Mouse (Mus musculus): ENCODE results near the gene Gm3460.
"Not testable (repeated sequence)": the region's sequence is repeated elsewhere in the genome, so short reads cannot be mapped to it uniquely, and the experiment has no call there.

Gm3460 gene

GRCm38 (mm10) chr14:6622318-6622717 is at the start of gene Gm3460:
TSS of gene Gm3460 (minus strand) at chr14:6622418.
- DNase-seq (ENCODE audit: low spot score in 2 of 2) = not testable (repeated sequence)

- DNase-seq (ENCODE audit: low spot score in 2 of 2) = peak; percentile 2 to 3
These were observed 15.8 kb downstream of the Gm3460 start for GRCm38 (mm10) chr14:6606436-6606835.

- peak; percentile 4 to 10 for DNase-seq (ENCODE audit: low spot score in 2 of 2)
These were observed 17.2 kb downstream of the Gm3460 start for GRCm38 (mm10) chr14:6605004-6605403.

GRCm38 (mm10) chr14:6604551-6604950 is 17.7 kb downstream of the Gm3460 start:
- not testable (repeated sequence) for DNase-seq (ENCODE audit: low spot score in 2 of 2)

- DNase-seq (ENCODE audit: low spot score in 2 of 2) = not testable (repeated sequence)
These were observed 31.7 kb downstream of the Gm3460 start, which contains the start of gene Gm3629 for GRCm38 (mm10) chr14:6590513-6590912. TSS of gene Gm3629 (minus strand) at chr14:6590613.

Data from thymus, postnatal 10 days (tissue).